ENCODE assay signal across 8 mouse cellular contexts in the genomic region with DNA sequence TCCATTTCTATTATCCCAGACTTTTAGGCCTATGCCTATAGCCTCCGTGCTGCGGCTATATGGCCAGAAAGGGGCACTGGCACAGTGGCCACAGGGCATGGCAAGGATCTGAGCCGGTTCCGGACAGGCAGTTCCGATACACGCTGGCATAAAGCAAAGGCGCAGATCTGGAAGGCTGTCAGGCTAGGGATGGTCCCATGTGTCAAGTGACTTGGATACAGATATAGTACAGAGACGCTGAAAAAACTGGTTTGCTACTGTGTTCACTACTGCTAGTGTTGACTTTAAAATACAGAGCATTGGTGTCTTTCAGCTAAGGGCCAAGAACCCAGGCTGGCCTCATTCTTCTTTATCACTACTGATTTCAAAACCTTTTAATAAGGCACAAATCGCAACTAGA. TPM values are rescaled to one million over a fixed set of nuclear protein-coding genes. Genes with fewer than 3 reads are reported as not detected.
A peak's percentile ranks its signal among the peaks of the same experiment; 100 is the strongest.
DNase-seq lines count a peak whose midpoint lies in the region; ATAC-seq and TF ChIP-seq lines count a peak whose summit lies in the region.

No protein-coding gene starts in this region.

- H3K4me1 ChIP-seq in limb, embryonic 12.5 days (replicated peaks), result peaks cover 26% of the 10 kb centered on the region

- no peak overlapping the region for H3K4me3 ChIP-seq in layer of hippocampus, adult 2 months
- H3K4me3 ChIP-seq in limb, embryonic 12.5 days (replicated peaks), result no peak overlapping the region

- no peaks in the 10 kb centered on the region for H3K27me3 ChIP-seq in limb, embryonic 12.5 days

- no peak for DNase-seq in layer of hippocampus, adult 2 months (ENCODE audit: low spot score in 2 of 2)
- no peak for DNase-seq in layer of hippocampus, adult 11-12 months (ENCODE audit: low spot score)
- peak; percentile 21 for DNase-seq in adipocyte (ENCODE audit: low spot score)
- peak; percentile 74 for DNase-seq in heart, adult 8-10 months (ENCODE audit: low spot score)
- no peak for DNase-seq in left cerebral cortex, postnatal 4 days
- DNase-seq in thymus, postnatal 4 days, result no peak
- DNase-seq in adrenal gland, adult 2 months, result no peak

- no peaks in the 10 kb centered on the region for H3K9me3 ChIP-seq in limb, embryonic 12.5 days

- intact Hi-C loops in left cerebral cortex, postnatal 4 days (cut with DNase I), result no loop called here

- no peak for ATAC-seq in limb, embryonic 12.5 days (ENCODE audit: insufficient number of reproducible peaks, insufficient read depth, low FRiP score, low TSS enrichment, low read depth)

- H3K36me3 ChIP-seq in limb, embryonic 12.5 days, result peaks cover 42% of the 10 kb centered on the region

- H3K27ac ChIP-seq in layer of hippocampus, adult 2 months, result peak overlapping the region; percentile 24; the same call in 1 of the 2 replicates
- peak overlapping the region; percentile 29; the same call in 1 of the 2 replicates for H3K27ac ChIP-seq in limb, embryonic 12.5 days

- no peak for TF ChIP-seq CTCF in layer of hippocampus, adult 2 months (conservative IDR thresholded peaks at IDR 0.05)

- no peak overlapping the region for H3K4me2 ChIP-seq in limb, embryonic 12.5 days

- no peak overlapping the region for H3K9ac ChIP-seq in limb, embryonic 12.5 days (replicated peaks)

- 89% methylated on average over 9 of the region's 9 CpGs for WGBS in limb, embryonic 12.5 days

RNA-seq across cellular contexts. Expression of gene Gnpnat1, which starts 52.3 kb away (rescaled TPM):
- total RNA-seq in layer of hippocampus, adult 2 months (2021), result 10 to 100 TPM; 18.4 to 19.3 TPM
- total RNA-seq in heart, adult 8-10 months (2022), result 10 to 100 TPM; 11.5 to 13.3 (median 12.3) TPM
- 48.1 and 49.9 TPM in 2 replicates for polyA plus RNA-seq in limb, embryonic 12.5 days (2016; fragmentation: Nextera tagmentation; extraction: Ambion mirVana)
- total RNA-seq in left cerebral cortex, postnatal 4 days (2021), result 10 to 100 TPM; 14.8 to 17.6 TPM
- total RNA-seq in adrenal gland, adult 2 months (2021), result 10 to 100 TPM; 27.0 to 29.4 TPM
- polyA plus RNA-seq in adrenal gland, adult 2 months (2012; rRNA removed), result 1.3 and 1.8 TPM in 2 replicates

Comparison
In these comparisons a context has a peak if more than half of its experiments do, and no peak if none do; other contexts are left out.
1. DNase-seq: peak in adipocyte (single experiment) and heart, adult 8-10 months (single experiment); none in layer of hippocampus, adult 2 months (0 of 2), layer of hippocampus, adult 11-12 months (single experiment), left cerebral cortex, postnatal 4 days (single experiment), thymus, postnatal 4 days (single experiment) and adrenal gland, adult 2 months (single experiment).